Mouse (Mus musculus): ENCODE data around the gene Sept7. TPM values are rescaled to one million over a fixed set of nuclear protein-coding genes. Genes with fewer than 3 reads are reported as not detected.
"Not testable (repeated sequence)": the region's sequence is repeated elsewhere in the genome, so short reads cannot be mapped to it uniquely, and the experiment has no call there.

Sept7 gene
- polyA plus RNA-seq, 1 experiment = 1.5 TPM

DNA sequence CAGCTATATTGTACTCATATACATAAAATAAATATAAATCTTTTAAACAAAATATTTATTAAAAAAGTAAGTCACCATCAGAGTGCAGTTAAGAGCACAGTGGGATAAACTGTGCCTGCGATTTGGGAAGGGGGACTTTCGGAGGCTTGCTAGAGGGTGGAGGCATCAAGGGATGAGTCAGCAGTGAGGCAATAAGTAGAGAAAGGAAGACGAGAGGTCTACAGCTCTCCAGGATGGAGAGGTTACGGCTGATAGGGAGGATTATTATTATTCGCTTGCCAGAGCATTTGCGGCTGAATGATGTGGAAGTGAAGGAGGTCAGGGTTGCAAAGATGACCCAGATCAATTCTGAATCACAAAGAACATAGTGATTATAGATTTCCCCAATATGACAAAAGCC is 22.5 kb upstream of the Sept7 start:
- TF ChIP-seq TAL1 (IDR thresholded peaks at IDR 0.05; ENCODE audit: low read length) = no peak
- no peak for TF ChIP-seq GATA1 (IDR thresholded peaks at IDR 0.05; ENCODE audit: low read length)
- H3K4me3 ChIP-seq (replicated peaks) = no peak overlapping the region
- H3K9me3 ChIP-seq (ENCODE audit: control insufficient read depth, low read length) = no peaks in the 10 kb centered on the region
- no peaks in the 10 kb centered on the region for H3K4me1 ChIP-seq (ENCODE audit: control insufficient read depth)
- H3K36me3 ChIP-seq (ENCODE audit: control insufficient read depth) = no peaks in the 10 kb centered on the region
- no peaks in the 10 kb centered on the region for H3K27me3 ChIP-seq (ENCODE audit: control insufficient read depth)

DNA sequence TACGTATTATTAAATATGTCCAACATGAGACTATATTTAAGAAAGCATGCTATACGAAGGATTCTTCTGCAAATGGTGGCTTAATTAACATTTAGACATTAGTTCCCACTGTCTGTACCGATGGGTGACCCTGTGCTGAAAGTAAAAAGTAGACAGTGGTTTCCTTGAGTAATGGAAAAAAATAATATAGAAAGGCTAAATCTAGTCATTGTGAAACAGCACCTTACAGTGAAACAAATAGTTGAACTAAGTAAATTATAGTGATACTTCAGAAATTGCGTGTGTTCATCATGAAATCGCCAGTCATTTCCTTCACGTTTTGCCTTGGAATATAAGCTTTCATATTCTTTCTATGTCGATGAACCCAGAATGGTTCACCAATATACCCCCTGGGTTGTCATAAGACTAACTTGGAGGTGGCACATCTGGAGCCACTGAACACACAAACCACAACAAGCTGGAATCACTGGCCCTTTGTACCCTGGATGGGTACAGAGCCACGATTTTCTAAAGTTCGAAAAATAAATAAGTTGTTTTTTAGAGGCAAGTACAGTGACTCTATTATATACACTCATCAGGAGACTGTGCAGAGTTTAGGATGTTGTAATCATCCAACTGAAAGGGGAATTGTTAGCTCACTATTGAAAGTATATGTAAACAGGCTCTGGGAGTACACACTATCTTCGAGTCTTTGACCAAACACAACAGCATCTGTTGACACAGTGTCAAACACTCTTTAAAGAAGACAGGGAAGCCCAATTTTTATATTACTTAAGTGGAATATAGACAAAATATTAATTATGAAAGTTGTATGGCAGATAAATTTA is 21.8 kb upstream of the Sept7 start:
- no peaks in the 10 kb centered on the region for H3K27me3 ChIP-seq (ENCODE audit: control insufficient read depth)
- no peak overlapping the region for H3K4me3 ChIP-seq (replicated peaks)
- no peaks in the 10 kb centered on the region for H3K4me1 ChIP-seq (ENCODE audit: control insufficient read depth)
- H3K9me3 ChIP-seq (ENCODE audit: control insufficient read depth, low read length) = no peaks in the 10 kb centered on the region
- TF ChIP-seq GATA1 (IDR thresholded peaks at IDR 0.05; ENCODE audit: low read length) (no peak), TAL1 (IDR thresholded peaks at IDR 0.05; ENCODE audit: low read length) (no peak)
- no peaks in the 10 kb centered on the region for H3K36me3 ChIP-seq (ENCODE audit: control insufficient read depth)

DNA sequence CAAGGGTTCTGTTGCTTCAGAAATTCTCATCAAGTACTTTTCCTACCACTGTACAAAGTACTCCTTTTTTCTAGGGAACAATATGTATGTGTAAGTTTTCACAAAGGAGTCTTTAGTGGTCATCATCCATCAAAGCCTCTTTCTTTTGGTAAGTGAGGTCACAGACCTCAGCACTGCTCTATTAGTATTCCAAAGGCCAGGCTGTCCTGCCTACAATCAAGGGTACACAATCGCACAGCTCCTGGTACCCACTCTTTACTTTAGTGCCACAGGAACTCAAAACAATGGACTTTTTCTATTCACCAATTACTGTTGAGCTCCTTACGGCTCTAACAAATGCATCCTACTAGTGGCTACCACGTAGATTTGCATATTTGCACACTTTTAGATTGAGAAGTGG is 11.2 kb upstream of the Sept7 start:
- Histone ChIP-seq H3K27me3 (ENCODE audit: control insufficient read depth) (no peaks in the 10 kb centered on the region), H3K36me3 (ENCODE audit: control insufficient read depth) (no peaks in the 10 kb centered on the region), H3K4me3 (replicated peaks) (no peak overlapping the region), H3K9me3 (ENCODE audit: control insufficient read depth, low read length) (no peaks in the 10 kb centered on the region), H3K4me1 (ENCODE audit: control insufficient read depth) (no peaks in the 10 kb centered on the region)
- TF ChIP-seq TAL1 (IDR thresholded peaks at IDR 0.05; ENCODE audit: low read length) = no peak
- no peak for TF ChIP-seq GATA1 (IDR thresholded peaks at IDR 0.05; ENCODE audit: low read length)

DNA sequence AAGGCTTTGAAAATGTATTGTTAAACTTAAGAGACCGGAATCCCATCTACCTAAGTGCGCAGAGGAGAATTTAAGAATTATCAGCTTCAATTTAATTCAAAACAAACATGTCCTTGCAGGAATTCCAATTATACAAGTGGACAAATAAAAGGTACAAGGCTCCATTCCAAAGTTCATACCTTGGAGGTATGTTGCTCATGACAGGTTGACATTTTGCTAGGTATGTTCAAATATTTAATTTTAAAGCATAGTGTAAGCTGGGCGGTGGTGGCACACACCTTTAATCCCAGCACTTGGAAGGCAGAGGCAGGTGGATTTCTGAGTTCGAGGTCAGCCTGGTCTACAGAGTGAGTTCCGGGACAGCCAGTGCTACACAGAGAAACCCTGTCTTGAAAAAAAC is 10.5 kb upstream of the Sept7 start:
- H3K4me3 ChIP-seq (replicated peaks); H3K4me1 ChIP-seq (ENCODE audit: control insufficient read depth); H3K36me3 ChIP-seq (ENCODE audit: control insufficient read depth); H3K27me3 ChIP-seq (ENCODE audit: control insufficient read depth); H3K9me3 ChIP-seq (ENCODE audit: control insufficient read depth, low read length): not testable (repeated sequence)

DNA sequence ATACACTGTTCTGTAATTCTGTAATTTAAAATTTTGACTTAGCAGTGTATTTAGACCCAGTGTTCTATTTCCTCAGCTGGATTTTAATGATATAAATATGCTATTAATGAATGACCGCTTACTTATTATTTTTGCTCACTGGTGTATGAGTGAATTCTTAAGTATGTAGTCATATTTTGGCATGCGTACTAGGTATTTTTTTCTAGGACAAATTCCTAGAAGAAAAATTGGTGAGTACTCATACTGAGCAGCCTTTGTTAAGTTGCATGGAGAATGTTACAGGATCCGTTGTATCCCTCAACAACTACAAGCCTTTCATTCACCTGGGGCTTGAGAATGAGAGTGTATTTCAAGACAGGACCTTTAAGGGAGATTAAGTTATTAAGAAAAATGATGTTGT is 10.0 kb upstream of the Sept7 start:
- Histone ChIP-seq H3K9me3 (ENCODE audit: control insufficient read depth, low read length) (no peaks in the 10 kb centered on the region), H3K36me3 (ENCODE audit: control insufficient read depth) (no peaks in the 10 kb centered on the region), H3K4me3 (replicated peaks) (no peak overlapping the region), H3K4me1 (ENCODE audit: control insufficient read depth) (no peaks in the 10 kb centered on the region), H3K27me3 (ENCODE audit: control insufficient read depth) (no peaks in the 10 kb centered on the region)
- TF ChIP-seq GATA1 (IDR thresholded peaks at IDR 0.05; ENCODE audit: low read length) (no peak), TAL1 (IDR thresholded peaks at IDR 0.05; ENCODE audit: low read length) (no peak)

DNA sequence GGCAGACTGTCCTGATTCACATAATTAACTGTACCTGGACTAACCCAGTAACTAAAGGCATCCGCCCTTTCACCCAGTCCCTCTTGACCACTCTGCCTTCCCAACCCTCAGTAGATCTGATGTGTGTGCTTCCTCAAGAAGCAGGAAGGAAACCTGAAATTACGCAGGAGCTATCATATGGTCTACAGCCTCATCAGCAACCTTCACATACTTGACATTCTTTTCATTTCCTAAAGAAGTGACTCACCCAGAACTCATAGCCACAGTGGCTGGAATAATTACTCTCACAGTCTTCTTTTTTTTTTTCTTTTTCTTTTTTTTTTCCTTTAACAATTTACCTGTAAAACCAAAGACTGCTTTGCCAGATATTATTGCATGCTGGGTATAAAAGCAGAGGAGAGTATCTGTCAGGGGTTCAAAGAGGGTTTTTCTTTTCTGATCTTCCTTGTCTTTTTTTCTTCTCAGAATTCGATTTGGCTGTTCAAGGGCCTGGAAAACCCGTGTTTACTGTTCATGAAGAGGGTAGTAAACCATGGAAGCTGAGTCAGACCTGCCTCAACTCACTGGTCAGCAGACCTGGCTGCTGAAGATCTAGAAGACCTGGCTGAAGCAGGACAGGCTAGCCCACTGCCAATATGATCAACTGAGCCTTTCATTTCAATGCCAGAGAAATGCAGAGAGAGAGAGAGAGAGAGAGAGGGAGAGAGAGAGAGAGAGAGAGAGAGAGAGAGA is 8.1 kb upstream of the Sept7 start:
- H3K9me3 ChIP-seq (ENCODE audit: control insufficient read depth, low read length) = no peaks in the 10 kb centered on the region
- H3K4me3 ChIP-seq (replicated peaks) = no peak overlapping the region
- H3K36me3 ChIP-seq (ENCODE audit: control insufficient read depth) = no peaks in the 10 kb centered on the region
- H3K4me1 ChIP-seq (ENCODE audit: control insufficient read depth) = no peaks in the 10 kb centered on the region
- no peaks in the 10 kb centered on the region for H3K27me3 ChIP-seq (ENCODE audit: control insufficient read depth)
- TF ChIP-seq TAL1 (IDR thresholded peaks at IDR 0.05; ENCODE audit: low read length) (no peak), GATA1 (IDR thresholded peaks at IDR 0.05; ENCODE audit: low read length) (no peak)

DNA sequence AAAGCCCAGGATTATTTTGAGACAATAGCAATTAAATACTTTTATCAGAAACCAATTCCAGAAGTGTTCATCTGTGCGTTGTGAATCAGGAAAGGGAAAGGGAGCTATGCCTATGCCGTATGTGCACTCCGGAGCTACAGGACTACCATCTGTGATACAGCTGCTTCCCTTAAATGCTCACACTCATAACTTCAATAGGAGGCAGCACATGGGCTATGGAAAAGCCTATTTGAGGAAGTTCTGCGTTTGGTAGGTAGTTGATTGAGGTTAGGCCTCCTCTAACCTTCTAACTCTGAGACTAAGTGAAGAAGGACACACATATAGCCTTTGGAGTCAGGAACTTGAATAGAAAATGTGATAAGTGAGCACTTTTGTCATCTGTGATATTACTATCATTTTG is 7.1 kb upstream of the Sept7 start:
- H3K36me3 ChIP-seq (ENCODE audit: control insufficient read depth) = no peaks in the 10 kb centered on the region
- H3K27me3 ChIP-seq (ENCODE audit: control insufficient read depth) = no peaks in the 10 kb centered on the region
- H3K4me1 ChIP-seq (ENCODE audit: control insufficient read depth) = no peaks in the 10 kb centered on the region; the same call in 1 of the 2 replicates
- no peak for TF ChIP-seq TAL1 (IDR thresholded peaks at IDR 0.05; ENCODE audit: low read length)
- TF ChIP-seq GATA1 (IDR thresholded peaks at IDR 0.05; ENCODE audit: low read length) = no peak
- no peaks in the 10 kb centered on the region for H3K9me3 ChIP-seq (ENCODE audit: control insufficient read depth, low read length)
- no peak overlapping the region for H3K4me3 ChIP-seq (replicated peaks)

DNA sequence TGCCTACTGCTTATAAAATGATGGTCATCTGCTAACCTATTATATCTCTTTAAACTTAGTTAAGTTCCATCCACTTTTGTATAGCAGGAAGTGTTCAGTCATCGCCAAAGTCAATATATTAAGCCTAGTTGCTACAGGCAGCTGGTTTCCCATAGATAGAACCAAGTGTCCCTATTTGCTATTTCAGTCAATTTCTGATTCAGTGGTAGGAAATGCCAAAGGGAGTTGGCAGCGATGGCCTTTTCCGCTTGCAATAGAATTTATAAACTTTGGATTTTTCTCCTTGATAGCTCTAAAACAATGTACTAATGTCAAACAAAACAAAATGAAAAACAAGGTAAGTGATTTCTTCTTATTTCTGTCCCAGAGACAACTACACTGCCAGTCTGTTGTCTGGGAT is 5.7 kb upstream of the Sept7 start:
- no peak for TF ChIP-seq GATA1 (IDR thresholded peaks at IDR 0.05; ENCODE audit: low read length)
- H3K9me3 ChIP-seq (ENCODE audit: control insufficient read depth, low read length) = no peaks in the 10 kb centered on the region
- peaks cover 10% of the 10 kb centered on the region for H3K4me1 ChIP-seq (ENCODE audit: control insufficient read depth)
- no peak overlapping the region for H3K4me3 ChIP-seq (replicated peaks)
- H3K36me3 ChIP-seq (ENCODE audit: control insufficient read depth) = no peaks in the 10 kb centered on the region
- no peaks in the 10 kb centered on the region for H3K27me3 ChIP-seq (ENCODE audit: control insufficient read depth)

DNA sequence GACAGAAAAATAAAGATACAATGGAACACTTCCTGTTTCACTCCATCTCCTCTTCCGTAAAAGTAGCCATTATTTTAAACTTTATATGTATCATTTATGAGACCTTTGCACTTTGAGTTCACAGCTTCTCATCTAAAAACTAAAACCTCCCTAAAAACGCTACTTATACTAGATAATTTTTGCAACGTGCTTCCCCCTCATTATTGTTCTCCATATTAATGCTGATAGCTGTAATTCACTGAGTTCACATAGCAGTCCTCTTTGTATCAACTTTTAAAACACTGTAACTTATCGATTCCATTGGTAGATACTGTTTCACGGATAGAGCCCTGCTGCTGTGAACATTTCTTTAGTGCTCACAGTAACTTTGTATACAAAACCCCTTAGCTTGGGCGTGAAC is 1.1 kb upstream of the Sept7 start:
- no peaks in the 10 kb centered on the region for H3K27me3 ChIP-seq (ENCODE audit: control insufficient read depth)
- H3K4me1 ChIP-seq (ENCODE audit: control insufficient read depth) = peaks cover 35% of the 10 kb centered on the region
- peak overlapping the region; percentile 91 for H3K4me3 ChIP-seq (replicated peaks)
- TF ChIP-seq GATA1 (IDR thresholded peaks at IDR 0.05; ENCODE audit: low read length) (no peak), TAL1 (IDR thresholded peaks at IDR 0.05; ENCODE audit: low read length) (no peak)
- H3K9me3 ChIP-seq (ENCODE audit: control insufficient read depth, low read length) = no peaks in the 10 kb centered on the region
- H3K36me3 ChIP-seq (ENCODE audit: control insufficient read depth) = no peaks in the 10 kb centered on the region

All from erythroblast, embryonic 14.5 days (primary cell).